Mouse (Mus musculus) G1E (cell line): ENCODE results near the gene Gipr. TPM values are rescaled to one million over a fixed set of nuclear protein-coding genes. Genes with fewer than 3 reads are reported as not detected.

Source experiments
- ATAC-seq: 2 replicates; pipeline ENCODE4 v1.8.0; 2016; ENCODE audit warnings: mild to moderate bottlenecking; ENCODE audit not compliant: insufficient number of reproducible peaks, poor library complexity, low FRiP score, severe bottlenecking; ENCODE audit errors: extremely low read depth
- DNase-seq: peaks from one replicate; pipeline ENCODE4 v3.0.0; 2012; ENCODE audit warnings: low spot score
- H3K27me3 ChIP-seq: 2 replicates; pipeline ENCODE4 v1.6.1; 2012; ENCODE audit warnings: mild to moderate bottlenecking, low read length, inconsistent platforms; ENCODE audit not compliant: insufficient read depth
- H3K36me3 ChIP-seq: replicated peaks from 2 replicates; pipeline ENCODE3; 2012; ENCODE audit warnings: mild to moderate bottlenecking, inconsistent platforms
- H3K4me1 ChIP-seq: 2 replicates; pipeline ENCODE4 v1.6.1; 2012; ENCODE audit warnings: low read depth, low read length, inconsistent platforms, mixed read lengths; ENCODE audit not compliant: insufficient read depth
- H3K4me3 ChIP-seq: 2 replicates; pipeline ENCODE4 v1.5.1; 2012; ENCODE audit warnings: low read depth, mild to moderate bottlenecking, inconsistent platforms, low read length, moderate library complexity, mixed read lengths
- H3K9me3 ChIP-seq: replicated peaks from 2 replicates; pipeline ENCODE4 v1.6.1; 2012; ENCODE audit warnings: inconsistent platforms
- CTCF ChIP-seq: IDR thresholded peaks from 2 replicates; pipeline ENCODE4 v1.5.1; 2012; ENCODE audit warnings: low read depth, low read length, inconsistent platforms, mixed read lengths
- GATA1 ChIP-seq: IDR thresholded peaks from 2 replicates; pipeline ENCODE4 v1.6.1; 2012; ENCODE audit warnings: borderline replicate concordance, low read length, inconsistent platforms, mixed read lengths
- GATA2 ChIP-seq: IDR thresholded peaks from 2 replicates; pipeline ENCODE4 v1.6.1; 2012; ENCODE audit warnings: low read depth, low read length, inconsistent platforms, borderline replicate concordance
- POLR2AphosphoS5 ChIP-seq: IDR thresholded peaks from 2 replicates; pipeline ENCODE4 v1.6.1; 2012; ENCODE audit warnings: low read depth, low read length, inconsistent platforms; ENCODE audit not compliant: insufficient replicate concordance
- TAL1 ChIP-seq: conservative IDR thresholded peaks from 2 replicates; pipeline ENCODE4 v1.6.1; 2012; ENCODE audit warnings: low read depth, low read length, inconsistent platforms, mixed read lengths
- polyA plus RNA-seq: library from polyadenylated mRNA; stranded (reverse); fragments of >175 nt; gene quantifications from 2 replicates; pipeline ENCODE4 v1.2.3, GENCODE M21; 2012
- total RNA-seq, 2 experiments: library from RNA; stranded (forward) in 1 of 2; stranded (reverse) in 1 of 2; fragments of 200-1000 nt in 1 of 2; fragments of >200 nt in 1 of 2; fragmentation: Nextera tagmentation in 1 of 2; gene quantifications; 2 replicates each; pipeline ENCODE4 v1.2.3; 2014 to 2017

The Gipr gene
- total RNA-seq (2014; fragmentation: Nextera tagmentation) (7.0 and 10.7 TPM in 2 replicates), total RNA-seq (2017) (6.5 and 6.8 TPM in 2 replicates), polyA plus RNA-seq (7.1 and 7.7 TPM in 2 replicates)

DNA sequence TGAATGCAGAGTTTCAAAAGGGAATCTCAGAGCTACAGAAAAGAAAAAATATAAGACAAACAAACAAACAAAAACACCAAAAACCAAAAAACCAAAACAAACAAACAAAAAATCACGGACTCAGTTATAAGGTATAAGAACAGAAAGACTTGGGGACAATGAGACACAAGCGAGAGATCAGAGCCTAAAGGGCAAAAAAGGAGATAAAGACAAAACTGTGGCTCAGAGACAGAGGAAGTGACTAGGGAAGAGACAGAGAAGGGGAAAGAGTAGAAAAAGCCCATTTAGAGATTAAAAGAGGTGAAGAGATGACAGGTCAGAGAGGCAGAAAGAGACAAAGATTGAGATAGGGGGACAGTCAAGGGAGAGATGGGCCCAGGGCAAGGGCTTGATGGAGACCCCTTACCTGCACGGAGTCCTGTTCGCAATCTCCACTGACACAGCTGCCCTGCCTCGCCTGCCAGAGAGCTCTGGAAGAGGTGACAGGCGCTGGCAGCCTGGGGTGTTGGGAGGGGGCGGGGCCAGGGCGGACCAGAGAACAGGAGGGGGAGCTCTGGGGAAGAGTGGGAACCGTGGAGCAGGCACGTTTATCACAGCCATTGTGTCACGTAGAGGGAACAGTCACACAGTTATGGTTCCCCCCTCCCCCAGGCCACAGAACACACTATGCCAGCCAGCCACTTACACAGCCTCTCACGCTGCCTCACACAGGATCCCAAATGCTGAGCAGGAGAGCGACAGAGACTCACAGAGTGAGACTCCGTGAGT lies at the start of gene Gipr:
Gene Gipr, minus strand, starts transcription at position 472 of the 768 bp plus-strand sequence.
- Histone ChIP-seq H3K36me3 (peaks cover 16% of the 10 kb centered on the region), H3K4me1 (peaks cover 43% of the 10 kb centered on the region), H3K9me3 (no peaks in the 10 kb centered on the region), H3K4me3 (peak within 1 kb of the TSS; percentile 63; the same call in 1 of the 2 replicates), H3K27me3 (peaks cover 52% of the 10 kb centered on the region)
- DNase-seq (peak; percentile 66), ATAC-seq (no peak)
- TF ChIP-seq POLR2AphosphoS5 (no peak), TAL1 (no peak)

DNA sequence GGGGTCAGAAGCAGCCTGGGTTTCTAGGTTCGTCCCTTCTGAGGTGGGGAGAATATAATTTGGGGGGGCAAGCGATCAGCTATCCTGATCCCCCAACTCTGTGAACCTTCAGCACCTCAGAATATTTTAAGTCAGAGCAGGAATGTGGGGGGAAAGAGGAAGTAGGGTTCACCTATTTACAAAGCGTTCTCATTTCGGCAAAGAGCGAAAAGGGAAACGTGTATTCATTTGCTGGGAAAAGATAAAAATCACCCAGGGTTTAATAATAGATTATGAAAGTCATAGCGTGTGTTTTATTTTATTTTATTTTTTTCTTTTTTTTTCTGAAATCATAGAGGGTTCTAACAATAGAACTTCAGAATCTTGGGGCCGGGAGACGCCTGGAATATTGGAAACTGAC lies 49.0 kb upstream of the Gipr start:
- ATAC-seq: no peak
- Histone ChIP-seq H3K36me3 (no peaks in the 10 kb centered on the region), H3K27me3 (peaks cover 42% of the 10 kb centered on the region), H3K4me3 (no peak overlapping the region), H3K4me1 (peaks cover 22% of the 10 kb centered on the region), H3K9me3 (peaks cover 4% of the 10 kb centered on the region)
- DNase-seq: no peak
- no peak for TF ChIP-seq GATA1
- TF ChIP-seq GATA2: no peak
- TF ChIP-seq POLR2AphosphoS5: no peak
- TF ChIP-seq TAL1: no peak
- TF ChIP-seq CTCF: no peak

- no peak for ATAC-seq
- Histone ChIP-seq H3K4me1 (peaks cover 22% of the 10 kb centered on the region), H3K36me3 (no peaks in the 10 kb centered on the region), H3K27me3 (peaks cover 42% of the 10 kb centered on the region), H3K4me3 (no peak overlapping the region), H3K9me3 (peaks cover 6% of the 10 kb centered on the region)
- no peak for DNase-seq
- no peak for TF ChIP-seq GATA1
- no peak for TF ChIP-seq CTCF
- no peak for TF ChIP-seq TAL1
- TF ChIP-seq POLR2AphosphoS5: no peak
- TF ChIP-seq GATA2: no peak
Measured at GRCm38 (mm10) chr7:19214369-19214768, 48.4 kb upstream of the Gipr start.

DNA sequence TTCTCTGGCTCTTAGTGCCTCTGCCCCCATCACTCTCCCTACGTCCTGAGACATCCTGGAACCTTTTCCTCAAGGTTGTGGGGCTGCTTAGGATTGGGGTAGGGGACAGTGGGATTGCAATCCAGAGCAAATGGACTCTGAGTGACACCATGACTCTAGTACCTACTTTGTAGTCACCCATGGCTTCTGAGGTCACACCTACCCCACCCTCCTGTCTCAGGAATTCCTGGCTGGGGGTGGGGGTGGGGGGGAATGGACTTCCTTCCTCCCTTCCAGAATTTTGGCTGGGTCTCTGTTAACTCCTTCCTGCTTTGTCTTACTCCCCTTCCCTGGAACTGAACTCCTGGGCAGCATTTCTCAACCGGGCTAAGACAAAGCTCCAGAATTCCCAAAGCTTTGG lies 47.5 kb upstream of the Gipr start:
- TF ChIP-seq TAL1 (no peak), POLR2AphosphoS5 (no peak), CTCF (no peak), GATA1 (no peak), GATA2 (no peak)
- Histone ChIP-seq H3K4me1 (peaks cover 22% of the 10 kb centered on the region), H3K9me3 (peaks cover 6% of the 10 kb centered on the region), H3K27me3 (peaks cover 39% of the 10 kb centered on the region), H3K4me3 (no peak overlapping the region), H3K36me3 (no peaks in the 10 kb centered on the region)
- no peak for DNase-seq
- no peak for ATAC-seq

GRCm38 (mm10) chr7:19211996-19212755 lies 46.2 kb upstream of the Gipr start, which contains the start of gene Gpr4:
Gpr4 (plus strand) TSS chr7:19212538.
- peaks cover 6% of the 10 kb centered on the region for H3K9me3 ChIP-seq
- no peak for TF ChIP-seq GATA1
- no peak for TF ChIP-seq POLR2AphosphoS5
- no peak for TF ChIP-seq TAL1
- no peak for TF ChIP-seq GATA2
- TF ChIP-seq CTCF: no peak
- H3K36me3 ChIP-seq: no peaks in the 10 kb centered on the region
- DNase-seq: no peak
- H3K27me3 ChIP-seq: peaks cover 33% of the 10 kb centered on the region
- H3K4me3 ChIP-seq: no peak within 1 kb of the TSS; the same call in 1 of the 2 replicates
- no peak for ATAC-seq
- H3K4me1 ChIP-seq: peaks cover 15% of the 10 kb centered on the region

- H3K9me3 ChIP-seq: peaks cover 6% of the 10 kb centered on the region
- ATAC-seq (no peak), DNase-seq (no peak)
- TF ChIP-seq TAL1 (no peak), GATA1 (no peak), POLR2AphosphoS5 (no peak), CTCF (no peak), GATA2 (no peak)
- H3K4me3 ChIP-seq: no peak overlapping the region
- peaks cover 29% of the 10 kb centered on the region for H3K27me3 ChIP-seq
- peaks cover 13% of the 10 kb centered on the region for H3K4me1 ChIP-seq
- no peaks in the 10 kb centered on the region for H3K36me3 ChIP-seq
Measured at GRCm38 (mm10) chr7:19211041-19211675, 45.2 kb upstream of the Gipr start.
